Mouse (Mus musculus): ENCODE measurements around the gene Slc7a10.

DNA sequence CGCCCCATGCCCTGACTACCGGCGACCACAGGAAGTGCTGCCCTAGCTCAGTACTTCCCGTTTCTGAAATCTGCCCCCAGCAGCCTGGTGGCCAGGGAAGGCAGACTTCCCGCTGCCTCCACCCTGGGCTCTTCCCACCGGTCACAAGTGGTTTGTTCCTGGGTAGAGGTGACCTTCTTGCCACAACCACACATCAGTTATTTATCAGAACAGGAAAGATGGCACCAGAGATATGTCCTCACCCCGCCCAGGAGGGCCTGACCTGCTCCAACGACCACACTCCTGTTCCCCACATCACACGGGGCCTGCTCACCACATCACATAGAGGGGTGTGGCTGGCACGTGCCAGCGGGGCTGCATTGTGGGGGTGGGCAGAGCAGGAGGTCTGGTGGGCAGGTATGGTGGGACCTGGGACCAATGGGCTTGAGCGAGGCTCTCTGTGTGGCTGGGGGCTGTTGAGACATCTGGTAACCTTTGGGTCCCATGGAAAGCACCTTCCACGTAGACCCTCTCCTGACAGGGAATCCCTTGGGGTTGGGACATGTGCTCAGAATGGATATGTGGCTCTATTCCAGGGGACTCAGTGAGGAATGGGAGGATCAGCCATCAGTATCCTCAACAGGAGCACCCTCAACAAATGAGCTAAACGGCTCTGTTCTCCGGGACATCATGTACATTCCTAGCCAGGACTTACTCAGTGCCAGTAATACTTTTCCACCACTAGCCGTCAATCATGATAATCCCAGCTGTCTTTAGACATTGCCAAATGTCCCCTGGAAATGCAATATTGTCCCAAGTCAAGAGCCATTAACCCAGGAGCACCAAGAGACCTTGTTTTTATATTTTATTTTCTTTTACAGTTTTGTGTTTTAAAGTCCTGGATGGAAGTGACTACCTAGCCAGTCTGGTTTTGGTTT is 29.4 kb upstream of the Slc7a10 start:
- TF ChIP-seq HCFC1 (IDR thresholded peaks at IDR 0.05; ENCODE audit: borderline replicate concordance, insufficient read depth, low read length) (no peak), MAFK (IDR thresholded peaks at IDR 0.05; ENCODE audit: insufficient read depth, low read depth, low read length) (no peak), ZNF384 (IDR thresholded peaks at IDR 0.05; ENCODE audit: low read depth, low read length) (no peak)
